Mouse (Mus musculus) ES-Bruce4 (cell line): ENCODE results near the gene Znhit2. TPM values are rescaled to one million over a fixed set of nuclear protein-coding genes. Genes with fewer than 3 reads are reported as not detected.
A peak's percentile ranks its signal among the peaks of the same experiment; 100 is the strongest.

ENCODE experiments used
- H3K27ac ChIP-seq: 2 replicates; pipeline ENCODE4 v1.5.1; 2012; ENCODE audit warnings: low read length, inconsistent platforms; ENCODE audit not compliant: insufficient read depth
- H3K27me3 ChIP-seq: 2 replicates; pipeline ENCODE4 v1.6.1; 2012; ENCODE audit warnings: mild to moderate bottlenecking, low read length, inconsistent platforms; ENCODE audit not compliant: control insufficient read depth, poor library complexity, insufficient read depth, severe bottlenecking
- H3K36me3 ChIP-seq: 2 replicates; pipeline ENCODE4 v1.6.1; 2012; ENCODE audit warnings: inconsistent platforms, mild to moderate bottlenecking, low read length, moderate library complexity; ENCODE audit not compliant: control insufficient read depth, poor library complexity, insufficient read depth, severe bottlenecking
- H3K4me1 ChIP-seq: one replicate; pipeline ENCODE4 v1.8.1; 2011; ENCODE audit warnings: low read length; ENCODE audit not compliant: control insufficient read depth, insufficient read depth
- H3K4me3 ChIP-seq: 2 replicates; pipeline ENCODE4 v1.5.1; 2011; ENCODE audit warnings: low read depth, mild to moderate bottlenecking, low read length
- H3K9ac ChIP-seq: 2 replicates; pipeline ENCODE4 v1.6.1; 2012; ENCODE audit warnings: low read depth, mild to moderate bottlenecking, inconsistent platforms; ENCODE audit not compliant: poor library complexity, severe bottlenecking
- H3K9me3 ChIP-seq: replicated peaks from 2 replicates; pipeline ENCODE4 v1.6.1; 2012; ENCODE audit warnings: mild to moderate bottlenecking, low read length, inconsistent platforms; ENCODE audit not compliant: control insufficient read depth, poor library complexity, insufficient read depth, severe bottlenecking
- CTCF ChIP-seq: IDR thresholded peaks from one replicate; pipeline ENCODE4 v1.8.1; 2011; ENCODE audit warnings: low read depth, low read length
- EP300 ChIP-seq: IDR thresholded peaks from 2 replicates; pipeline ENCODE4 v1.6.1; 2011; ENCODE audit warnings: low read depth, low read length; ENCODE audit not compliant: insufficient read depth
- POLR2A ChIP-seq: IDR thresholded peaks from one replicate; pipeline ENCODE4 v1.8.1; 2011; ENCODE audit warnings: low read length; ENCODE audit not compliant: insufficient read depth
- polyA plus RNA-seq: library from polyadenylated mRNA; stranded (reverse); fragments of >200 nt; gene quantifications from 2 replicates; pipeline ENCODE4 v1.2.4, GENCODE M21; 2011; ENCODE audit warnings: low read depth; ENCODE audit not compliant: missing spikeins, insufficient read depth, insufficient read length

Gene Znhit2
- polyA plus RNA-seq, 1 experiment = 6.5 TPM

DNA sequence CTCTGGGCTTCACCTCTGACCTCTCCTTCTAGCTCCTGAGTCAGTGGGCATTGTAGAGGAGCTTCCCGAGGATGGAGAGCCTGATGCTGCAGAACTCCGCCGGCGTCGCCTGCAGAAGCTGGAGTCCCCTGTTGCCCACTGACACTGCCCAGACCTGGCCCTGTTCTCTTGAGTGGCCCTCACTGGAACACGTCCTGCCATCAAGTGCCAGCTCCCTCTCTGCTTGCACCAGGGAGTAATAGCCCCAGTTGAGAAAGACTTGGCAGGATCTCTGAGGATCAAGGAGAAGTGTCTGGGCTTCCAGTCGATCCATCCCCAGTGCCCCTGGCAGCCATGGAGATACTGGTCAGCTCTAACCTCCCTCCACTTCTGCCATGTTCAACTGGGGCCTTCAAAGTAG lies 8.5 kb upstream of the Znhit2 start:
- Histone ChIP-seq H3K4me1 (no peaks in the 10 kb centered on the region), H3K9me3 (no peaks in the 10 kb centered on the region), H3K9ac (no peak overlapping the region), H3K27me3 (no peaks in the 10 kb centered on the region), H3K4me3 (no peak overlapping the region), H3K27ac (no peak overlapping the region), H3K36me3 (peaks cover 64% of the 10 kb centered on the region)
- no peak for TF ChIP-seq POLR2A
- TF ChIP-seq EP300 = no peak
- no peak for TF ChIP-seq CTCF

DNA sequence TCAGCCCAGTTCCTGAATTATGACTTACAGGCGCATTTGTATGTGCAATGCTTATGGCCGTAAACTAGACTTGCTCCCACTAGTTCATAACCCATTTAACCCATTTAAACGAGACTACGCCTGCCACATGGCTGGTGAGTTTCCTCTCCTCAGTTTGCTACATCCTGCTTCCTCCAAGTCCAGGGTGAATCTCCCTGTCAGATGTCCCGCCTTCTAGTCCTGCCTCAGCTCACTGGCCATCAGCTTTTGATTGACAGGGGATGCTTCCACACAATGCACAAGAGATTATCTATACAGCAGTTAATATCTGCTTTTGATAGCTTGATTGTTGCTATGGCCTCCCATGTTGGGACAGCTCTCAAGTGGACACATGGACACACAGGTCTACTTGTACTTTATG lies 6.7 kb upstream of the Znhit2 start:
- H3K36me3 ChIP-seq = peaks cover 63% of the 10 kb centered on the region

DNA sequence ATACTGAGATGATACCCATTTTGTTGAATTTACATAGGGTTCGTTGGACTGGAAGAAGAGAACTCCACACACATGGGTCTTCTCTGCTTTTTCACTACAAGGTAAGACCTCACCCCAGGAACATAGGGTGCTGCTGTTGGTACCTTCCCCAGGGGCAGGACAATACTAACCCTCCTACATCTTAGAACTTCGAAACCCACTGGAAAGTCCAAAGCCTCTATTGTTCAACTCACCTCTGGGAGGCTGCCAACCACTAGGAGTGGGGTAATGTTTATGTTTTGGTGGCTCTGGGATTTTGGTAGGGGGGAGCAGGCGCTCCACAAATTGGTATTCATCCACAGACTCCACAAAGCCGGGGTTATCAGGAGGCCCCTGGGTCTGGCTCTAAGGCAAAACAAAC lies 4.3 kb upstream of the Znhit2 start:
- Histone ChIP-seq H3K4me1 (no peaks in the 10 kb centered on the region), H3K9me3 (no peaks in the 10 kb centered on the region), H3K36me3 (peaks cover 51% of the 10 kb centered on the region), H3K9ac (peak overlapping the region; percentile 82), H3K4me3 (peak overlapping the region; percentile 83), H3K27me3 (no peaks in the 10 kb centered on the region), H3K27ac (no peak overlapping the region)
- TF ChIP-seq EP300 (no peak), CTCF (no peak), POLR2A (no peak)

More for the DNA sequence above, 6.7 kb upstream of the Znhit2 start:
- TF ChIP-seq POLR2A (no peak), CTCF (no peak), EP300 (no peak)
- Histone ChIP-seq H3K9ac (no peak overlapping the region), H3K4me1 (no peaks in the 10 kb centered on the region), H3K27ac (no peak overlapping the region), H3K4me3 (no peak overlapping the region), H3K9me3 (no peaks in the 10 kb centered on the region), H3K27me3 (no peaks in the 10 kb centered on the region)

DNA sequence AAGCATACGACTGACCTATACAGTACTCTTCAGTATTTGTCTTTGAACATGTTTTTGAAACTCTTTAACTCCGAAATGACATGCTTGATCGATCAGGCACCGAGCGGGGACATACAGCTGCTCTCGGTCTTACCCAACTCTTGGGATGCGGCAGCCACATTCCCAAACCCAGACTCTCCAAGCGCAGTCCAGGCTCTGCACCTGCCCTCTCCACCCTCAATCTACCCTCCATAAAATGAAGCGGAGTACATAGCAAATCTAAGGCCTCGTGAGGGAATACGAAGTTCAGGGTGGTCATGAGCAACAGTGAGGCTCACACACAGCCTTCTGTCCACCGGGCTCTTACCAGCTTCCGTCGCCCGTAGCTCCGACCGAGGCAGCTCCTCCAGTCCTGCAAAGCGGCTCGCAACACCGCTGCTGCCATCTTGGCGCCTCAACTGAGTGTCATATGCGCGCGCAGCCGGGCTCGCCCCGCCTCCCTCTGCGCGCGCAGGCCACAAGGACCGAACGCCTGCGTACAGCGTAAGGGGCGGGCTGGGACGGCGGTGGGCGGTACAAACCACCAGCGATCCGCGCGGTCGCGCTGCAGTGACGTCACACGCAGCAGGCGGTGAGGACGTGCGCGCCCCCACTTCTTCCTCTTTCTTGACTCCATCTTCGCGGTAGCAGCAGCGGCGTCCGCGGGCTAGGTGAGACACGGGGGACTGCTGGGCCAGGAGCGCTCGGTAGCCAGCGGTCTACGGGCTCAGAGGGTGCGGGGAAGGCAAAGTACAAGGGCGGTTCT lies 3.5 kb upstream of the Znhit2 start, which contains the start of the genes Mrpl49 and Fau:
Gene Mrpl49, minus strand, starts transcription at position 473 of the 784 bp plus-strand sequence.
Gene Fau, plus strand, starts transcription at position 532 of the 784 bp plus-strand sequence.
- Histone ChIP-seq H3K9ac (peak within 1 kb of the TSS; percentile 84), H3K4me3 (peak within 1 kb of the TSS; percentile 89), H3K4me1 (no peaks in the 10 kb centered on the region), H3K27me3 (no peaks in the 10 kb centered on the region), H3K9me3 (no peaks in the 10 kb centered on the region), H3K27ac (no peak within 1 kb of the TSS), H3K36me3 (peaks cover 45% of the 10 kb centered on the region)
- TF ChIP-seq EP300 (no peak), POLR2A (peak; percentile 96)

DNA sequence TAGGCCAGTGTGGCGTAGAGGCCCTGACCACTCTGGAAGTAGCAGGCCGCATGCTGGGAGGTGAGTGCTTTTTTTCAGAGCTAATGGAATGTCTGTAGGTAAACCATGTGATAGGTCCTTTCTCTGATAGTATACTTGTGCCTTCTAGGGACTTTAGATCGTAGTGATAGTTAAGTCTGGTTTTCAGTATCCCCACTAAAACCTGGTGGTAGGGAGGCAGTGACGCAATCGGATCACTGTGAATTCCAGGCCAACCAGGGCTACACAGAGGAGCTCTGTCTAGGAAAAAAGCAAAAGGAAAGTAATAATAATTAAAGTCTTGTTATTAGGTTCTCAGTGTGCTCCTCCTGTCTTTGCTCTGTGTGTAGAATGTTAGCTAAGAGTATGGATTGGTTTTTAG lies 2.5 kb upstream of the Znhit2 start:
- H3K36me3 ChIP-seq = peaks cover 37% of the 10 kb centered on the region

DNA sequence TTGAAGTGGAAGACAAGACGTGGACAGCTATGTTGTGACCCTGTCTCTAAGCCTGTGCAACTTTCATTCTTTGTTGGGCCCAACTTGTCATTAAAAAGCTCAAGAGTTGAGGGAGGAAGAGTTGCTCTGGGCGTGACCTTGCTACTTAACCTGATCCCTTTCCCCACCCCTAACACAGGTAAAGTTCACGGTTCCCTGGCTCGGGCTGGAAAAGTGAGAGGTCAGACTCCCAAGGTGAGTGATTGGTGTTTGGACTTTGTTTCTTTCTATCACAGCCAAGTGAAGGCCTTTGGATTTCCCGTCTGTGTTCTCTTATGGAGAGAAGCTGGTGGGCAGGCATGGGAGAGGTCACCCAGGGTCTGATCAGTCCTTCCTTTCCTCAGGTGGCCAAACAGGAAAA lies 2.0 kb upstream of the Znhit2 start:
- H3K9me3 ChIP-seq = no peaks in the 10 kb centered on the region
- peak overlapping the region; percentile 84 for H3K9ac ChIP-seq
- H3K4me3 ChIP-seq = peak overlapping the region; percentile 89
- H3K27ac ChIP-seq = peak overlapping the region; percentile 26; the same call in 1 of the 2 replicates
- no peak for TF ChIP-seq EP300
- no peak for TF ChIP-seq CTCF
- TF ChIP-seq POLR2A = no peak
- no peaks in the 10 kb centered on the region for H3K27me3 ChIP-seq
- H3K36me3 ChIP-seq = peaks cover 32% of the 10 kb centered on the region
- no peaks in the 10 kb centered on the region for H3K4me1 ChIP-seq

More for the DNA sequence above, 2.5 kb upstream of the Znhit2 start:
- H3K27ac ChIP-seq = peak overlapping the region; percentile 26; the same call in 1 of the 2 replicates
- H3K27me3 ChIP-seq = no peaks in the 10 kb centered on the region
- TF ChIP-seq POLR2A (no peak), CTCF (no peak), EP300 (no peak)
- H3K9ac ChIP-seq = peak overlapping the region; percentile 84
- no peaks in the 10 kb centered on the region for H3K4me1 ChIP-seq
- peak overlapping the region; percentile 89 for H3K4me3 ChIP-seq
- no peaks in the 10 kb centered on the region for H3K9me3 ChIP-seq
